Mouse (Mus musculus) limb, embryonic 15.5 days (tissue): ENCODE results near the gene Ttll1. TPM values are rescaled to one million over a fixed set of nuclear protein-coding genes. Genes with fewer than 3 reads are reported as not detected.
A peak's percentile ranks its signal among the peaks of the same experiment; 100 is the strongest.

Experiments used
- ATAC-seq: fragments of 200-750 bp; cut with Nextera tagmentation; 2 replicates; pipeline ENCODE4 v1.8.0; 2017; ENCODE audit warnings: low read depth, moderate TSS enrichment; ENCODE audit not compliant: insufficient number of reproducible peaks, low FRiP score, low TSS enrichment
- H3K27ac ChIP-seq: fragments of 300-500 bp; sonication (generic); 2 replicates; pipeline ENCODE4 v1.5.1; 2015; ENCODE audit warnings: moderate library complexity, mild to moderate bottlenecking, inconsistent platforms
- H3K27me3 ChIP-seq: fragments of 300-500 bp; sonication (generic); 2 replicates; pipeline ENCODE4 v1.6.1; 2015; ENCODE audit warnings: inconsistent platforms
- H3K36me3 ChIP-seq: fragments of 300-500 bp; sonication (generic); 2 replicates; pipeline ENCODE4 v1.6.1; 2015; ENCODE audit warnings: inconsistent platforms
- H3K4me1 ChIP-seq: fragments of 300-500 bp; sonication (generic); 2 replicates; pipeline ENCODE4 v1.6.1; 2015; ENCODE audit warnings: inconsistent platforms
- H3K4me2 ChIP-seq: fragments of 300-500 bp; sonication (generic); 2 replicates; pipeline ENCODE4 v1.6.1; 2015; ENCODE audit warnings: mild to moderate bottlenecking, inconsistent platforms
- H3K4me3 ChIP-seq: fragments of 300-500 bp; sonication (generic); 2 replicates; pipeline ENCODE4 v1.5.1; 2015; ENCODE audit warnings: mild to moderate bottlenecking, inconsistent platforms
- H3K9ac ChIP-seq: fragments of 300-500 bp; sonication (generic); 2 replicates; pipeline ENCODE4 v1.6.1; 2015; ENCODE audit warnings: inconsistent platforms
- H3K9me3 ChIP-seq: fragments of 300-500 bp; sonication (generic); 2 replicates; pipeline ENCODE4 v1.6.1; 2016; ENCODE audit warnings: inconsistent platforms
- WGBS: fragments of 180-500 bp; shearing (Covaris S2); methylation state at CpG from one replicate; pipeline ENCODE4 v1.1.7; 2015; 5-methylcytosine and 5-hydroxymethylcytosine counted together
- polyA plus RNA-seq: library from polyadenylated mRNA; unstranded; fragments of >200 nt; fragmentation: Nextera tagmentation; extraction: Ambion mirVana; gene quantifications from 2 replicates; pipeline ENCODE4 v1.2.1, GENCODE M21; 2015

Ttll1 gene
- polyA plus RNA-seq, 1 experiment from 2014 or later, result 19.1 TPM

- H3K27ac ChIP-seq, result no peak overlapping the region
- no peak overlapping the region for H3K4me2 ChIP-seq
- H3K27me3 ChIP-seq, result no peaks in the 10 kb centered on the region
- peaks cover 17% of the 10 kb centered on the region for H3K4me1 ChIP-seq
- no peak for ATAC-seq
- H3K36me3 ChIP-seq, result no peaks in the 10 kb centered on the region
- H3K9ac ChIP-seq, result no peak overlapping the region
- H3K4me3 ChIP-seq, result no peak overlapping the region
- 80% methylated on average over 12 of the region's 12 CpGs for WGBS
- H3K9me3 ChIP-seq, result no peaks in the 10 kb centered on the region
Measured at GRCm38 (mm10) chr15:83476593-83477273, 34.0 kb downstream of the Ttll1 start.

- Histone ChIP-seq H3K4me1 (peaks cover 25% of the 10 kb centered on the region), H3K4me2 (0 out of 2 replicates have a peak overlapping the region, but pooled peaks have one; percentile 0), H3K9ac (no peak overlapping the region), H3K4me3 (no peak overlapping the region), H3K9me3 (no peaks in the 10 kb centered on the region), H3K36me3 (no peaks in the 10 kb centered on the region), H3K27me3 (no peaks in the 10 kb centered on the region), H3K27ac (peak overlapping the region; percentile 55)
- 8% methylated on average over 5 of the region's 5 CpGs for WGBS
- peak; percentile 30 for ATAC-seq
Measured at GRCm38 (mm10) chr15:83474466-83474836, 36.2 kb downstream of the Ttll1 start.

GRCm38 (mm10) chr15:83473832-83474465 is 36.7 kb downstream of the Ttll1 start:
- Histone ChIP-seq H3K4me1 (peaks cover 25% of the 10 kb centered on the region), H3K36me3 (no peaks in the 10 kb centered on the region), H3K9me3 (no peaks in the 10 kb centered on the region), H3K4me3 (no peak overlapping the region), H3K9ac (no peak overlapping the region), H3K4me2 (0 out of 2 replicates have a peak overlapping the region, but pooled peaks have one; percentile 0), H3K27ac (peak overlapping the region; percentile 55), H3K27me3 (no peaks in the 10 kb centered on the region)
- 25% methylated on average over 10 of the region's 10 CpGs for WGBS
- ATAC-seq, result peak; percentile 76

- Histone ChIP-seq H3K27me3 (no peaks in the 10 kb centered on the region), H3K4me1 (peaks cover 22% of the 10 kb centered on the region), H3K4me3 (no peak overlapping the region), H3K36me3 (no peaks in the 10 kb centered on the region), H3K4me2 (no peak overlapping the region), H3K9ac (no peak overlapping the region), H3K9me3 (no peaks in the 10 kb centered on the region), H3K27ac (peak overlapping the region; percentile 55; the same call in 1 of the 2 replicates)
- WGBS, result 94% methylated on average over 1 of the region's 1 CpGs
- no peak for ATAC-seq
Measured at GRCm38 (mm10) chr15:83473251-83473650, 37.4 kb downstream of the Ttll1 start.

- no peak for ATAC-seq
- H3K27ac ChIP-seq, result peak overlapping the region; percentile 35; the same call in 1 of the 2 replicates
- H3K9me3 ChIP-seq, result no peaks in the 10 kb centered on the region
- no peaks in the 10 kb centered on the region for H3K27me3 ChIP-seq
- no peaks in the 10 kb centered on the region for H3K36me3 ChIP-seq
- 58% methylated on average over 7 of the region's 7 CpGs for WGBS
- peaks cover 22% of the 10 kb centered on the region for H3K4me1 ChIP-seq
- no peak overlapping the region for H3K4me3 ChIP-seq
- no peak overlapping the region for H3K4me2 ChIP-seq
- no peak overlapping the region for H3K9ac ChIP-seq
Measured at GRCm38 (mm10) chr15:83471476-83471875, 39.2 kb downstream of the Ttll1 start.

GRCm38 (mm10) chr15:83470443-83470842 is 40.2 kb downstream of the Ttll1 start:
- Histone ChIP-seq H3K27ac (no peak overlapping the region), H3K9ac (no peak overlapping the region), H3K27me3 (no peaks in the 10 kb centered on the region), H3K4me2 (no peak overlapping the region), H3K4me3 (no peak overlapping the region), H3K4me1 (peaks cover 22% of the 10 kb centered on the region), H3K36me3 (no peaks in the 10 kb centered on the region), H3K9me3 (no peaks in the 10 kb centered on the region)
- no peak for ATAC-seq
- 80% methylated on average over 8 of the region's 8 CpGs for WGBS

GRCm38 (mm10) chr15:83469279-83469821 is 41.3 kb downstream of the Ttll1 start:
- ATAC-seq, result no peak
- Histone ChIP-seq H3K4me3 (no peak overlapping the region), H3K4me1 (peaks cover 17% of the 10 kb centered on the region), H3K9me3 (no peaks in the 10 kb centered on the region), H3K4me2 (no peak overlapping the region), H3K36me3 (no peaks in the 10 kb centered on the region), H3K27ac (no peak overlapping the region), H3K27me3 (no peaks in the 10 kb centered on the region), H3K9ac (no peak overlapping the region)
- WGBS, result 59% methylated on average over 6 of the region's 6 CpGs

GRCm38 (mm10) chr15:83467232-83467966 is 43.3 kb downstream of the Ttll1 start:
- Histone ChIP-seq H3K27me3 (no peaks in the 10 kb centered on the region), H3K4me3 (no peak overlapping the region), H3K27ac (no peak overlapping the region), H3K4me2 (no peak overlapping the region), H3K9ac (no peak overlapping the region), H3K9me3 (no peaks in the 10 kb centered on the region), H3K36me3 (no peaks in the 10 kb centered on the region), H3K4me1 (peaks cover 21% of the 10 kb centered on the region)
- no peak for ATAC-seq
- 80% methylated on average over 9 of the region's 9 CpGs for WGBS

- no peaks in the 10 kb centered on the region for H3K9me3 ChIP-seq
- peaks cover 16% of the 10 kb centered on the region for H3K4me1 ChIP-seq
- H3K9ac ChIP-seq, result no peak overlapping the region
- H3K4me2 ChIP-seq, result no peak overlapping the region
- H3K4me3 ChIP-seq, result no peak overlapping the region
- H3K36me3 ChIP-seq, result no peaks in the 10 kb centered on the region
- 82% methylated on average over 4 of the region's 4 CpGs for WGBS
- no peak for ATAC-seq
- no peak overlapping the region for H3K27ac ChIP-seq
- H3K27me3 ChIP-seq, result no peaks in the 10 kb centered on the region
Measured at GRCm38 (mm10) chr15:83466331-83466730, 44.4 kb downstream of the Ttll1 start.

GRCm38 (mm10) chr15:83464905-83465650 is 45.6 kb downstream of the Ttll1 start:
- H3K4me2 ChIP-seq, result peak overlapping the region; percentile 81
- no peaks in the 10 kb centered on the region for H3K36me3 ChIP-seq
- no peaks in the 10 kb centered on the region for H3K27me3 ChIP-seq
- no peak overlapping the region for H3K9ac ChIP-seq
- peaks cover 13% of the 10 kb centered on the region for H3K4me1 ChIP-seq
- ATAC-seq, result no peak
- WGBS, result 76% methylated on average over 19 of the region's 19 CpGs
- H3K27ac ChIP-seq, result no peak overlapping the region
- H3K9me3 ChIP-seq, result no peaks in the 10 kb centered on the region
- peak overlapping the region; percentile 79 for H3K4me3 ChIP-seq

- H3K9me3 ChIP-seq, result no peaks in the 10 kb centered on the region
- peak within 1 kb of the TSS; percentile 81 for H3K4me2 ChIP-seq
- H3K36me3 ChIP-seq, result no peaks in the 10 kb centered on the region
- peak within 1 kb of the TSS; percentile 79 for H3K4me3 ChIP-seq
- under 1% methylated on average over 74 of the region's 88 CpGs for WGBS
- H3K27ac ChIP-seq, result peak within 1 kb of the TSS; percentile 87
- peak; percentile 97 for ATAC-seq
- H3K27me3 ChIP-seq, result no peaks in the 10 kb centered on the region
- peaks cover 13% of the 10 kb centered on the region for H3K4me1 ChIP-seq
- H3K9ac ChIP-seq, result peak within 1 kb of the TSS; percentile 74
Measured at GRCm38 (mm10) chr15:83464083-83464904, 46.4 kb downstream of the Ttll1 start, which contains the start of gene Pacsin2. Gene Pacsin2, minus strand, starts transcription at chr15:83464606.
